In the genomic region with DNA sequence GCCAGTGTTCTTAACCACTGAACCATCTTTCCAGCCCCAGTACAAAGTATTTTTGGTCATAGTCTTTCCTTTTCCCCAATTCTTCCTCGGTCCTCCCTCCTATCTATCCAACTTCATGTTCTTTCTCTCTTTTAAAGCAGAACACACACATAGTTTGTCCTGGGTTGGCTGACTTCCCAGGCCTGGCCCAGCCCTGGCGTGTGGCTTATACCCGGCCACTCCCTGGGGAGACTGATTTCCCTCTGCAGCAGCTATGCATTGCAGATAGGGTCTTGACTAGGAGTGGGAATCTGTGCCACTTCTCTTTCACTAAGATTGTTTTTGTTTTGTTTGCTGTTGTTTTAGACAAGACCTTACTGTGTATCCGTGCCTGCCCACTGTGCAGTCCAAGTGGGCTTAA, we compare ENCODE assay signal across 16 mouse cellular contexts. TPM values are rescaled to one million over a fixed set of nuclear protein-coding genes. Genes with fewer than 3 reads are reported as not detected.
DNase-seq lines count a peak whose midpoint lies in the region; ATAC-seq lines count a peak whose summit lies in the region.
"Had no signal": no experiment of that assay in that cellular context is flagged by ENCODE, and none has a peak within 500 bp of the region (broad histone marks: within the 10 kb centered on the region; RNA-seq: fewer than 3 reads in every experiment).

No protein-coding gene starts in this region.

- H3K27me3 ChIP-seq in heart, embryonic 11.5 days (ENCODE audit: control insufficient read depth, insufficient read depth, low read length) = no peaks in the 10 kb centered on the region
- H3K27me3 ChIP-seq: embryonic facial prominence, embryonic 13.5 days; liver, embryonic 13.5 days; midbrain, embryonic 12.5 days had no signal

- 69% methylated on average over 4 of the region's 4 CpGs for WGBS in heart, embryonic 11.5 days (ENCODE audit: insufficient replicate concordance)

- H3K4me3 ChIP-seq in heart, embryonic 11.5 days (ENCODE audit: low read depth, low read length) = no peak overlapping the region
- H3K4me3 ChIP-seq: embryonic facial prominence, embryonic 13.5 days; liver, embryonic 13.5 days; midbrain, embryonic 12.5 days had no signal

- H3K27ac ChIP-seq in heart, embryonic 11.5 days (ENCODE audit: low read depth, low read length) = no peak overlapping the region
- H3K27ac ChIP-seq: embryonic facial prominence, embryonic 13.5 days; hindbrain, embryonic 14.5 days; liver, embryonic 13.5 days; midbrain, embryonic 12.5 days had no signal

- intact Hi-C loops in left cerebral cortex, postnatal 25 days (cut with DNase I) = no loop called here

- H3K4me2 ChIP-seq in heart, embryonic 11.5 days = no peak overlapping the region
- H3K4me2 ChIP-seq: embryonic facial prominence, embryonic 13.5 days; hindbrain, embryonic 14.5 days; liver, embryonic 13.5 days; midbrain, embryonic 12.5 days had no signal

- no peaks in the 10 kb centered on the region for H3K9me3 ChIP-seq in heart, embryonic 11.5 days (replicated peaks; ENCODE audit: control insufficient read depth, low read length)
- H3K9me3 ChIP-seq: embryonic facial prominence, embryonic 13.5 days; liver, embryonic 13.5 days; midbrain, embryonic 12.5 days had no signal

- H3K36me3 ChIP-seq in heart, embryonic 11.5 days (ENCODE audit: control insufficient read depth, insufficient read depth, low read length) = peaks cover 12% of the 10 kb centered on the region

- peak; percentile 21 for DNase-seq in heart, adult 8-10 months (ENCODE audit: low spot score)
- DNase-seq in lung, postnatal 10 days = peak; percentile 46
- DNase-seq in lung, postnatal 25 days (ENCODE audit: low spot score) = no peak
- DNase-seq in adipocyte (ENCODE audit: low spot score) = peak; percentile 84
- peak; percentile 25 for DNase-seq in lung, postnatal 36 days
- no peak for DNase-seq in left cerebral cortex, postnatal 25 days (ENCODE audit: low spot score in 2 of 2)
- DNase-seq in retina, embryonic 14.5 days (ENCODE audit: low spot score) = no peak
- DNase-seq: gastrocnemius, postnatal 14 days; liver, embryonic 13.5 days; right cerebral cortex, postnatal 14 days; thymus, postnatal 36 days had no signal

- no peak overlapping the region for H3K9ac ChIP-seq in heart, embryonic 11.5 days (ENCODE audit: low read depth, low read length)
- H3K9ac ChIP-seq: embryonic facial prominence, embryonic 13.5 days; hindbrain, embryonic 14.5 days; liver, embryonic 13.5 days; midbrain, embryonic 12.5 days had no signal

- ATAC-seq in heart, embryonic 11.5 days (replicated peaks; ENCODE audit: insufficient number of reproducible peaks, low FRiP score, low TSS enrichment) = no peak
- ATAC-seq: forebrain, embryonic 14.5 days had no signal

- H3K4me1 ChIP-seq in heart, embryonic 11.5 days (ENCODE audit: control insufficient read depth, insufficient read depth, low read length) = peaks cover 8% of the 10 kb centered on the region

RNA-seq across cellular contexts. Expression of gene Spg7, which starts 8.4 kb away (rescaled TPM):
- total RNA-seq in heart, adult 8-10 months (2022) = 10 to 100 TPM; 86.9 to 99.5 (median 95.3) TPM
- polyA plus RNA-seq in heart, embryonic 11.5 days (2014; fragmentation: Nextera tagmentation; extraction: Ambion mirVana) = 48.7 and 49.4 TPM in 2 replicates
- 10 to 100 TPM; 64.3 to 68.6 TPM for total RNA-seq in left cerebral cortex, postnatal 25 days (2021)

RNA-seq across cellular contexts. Expression of gene Ankrd11, which starts 29.1 kb away (rescaled TPM):
- 10 to 100 TPM; 71.5 to 75.9 (median 75.2) TPM for total RNA-seq in heart, adult 8-10 months (2022)
- 49.5 and 51.3 TPM in 2 replicates for polyA plus RNA-seq in heart, embryonic 11.5 days (2014; fragmentation: Nextera tagmentation; extraction: Ambion mirVana)
- 100 to 1,000 TPM; 147 to 152 TPM for total RNA-seq in left cerebral cortex, postnatal 25 days (2021)

RNA-seq across cellular contexts. Expression of gene Rpl13, which starts 31.0 kb away (rescaled TPM):
- total RNA-seq in heart, adult 8-10 months (2022) = 100 to 1,000 TPM; 402 to 462 (median 427) TPM
- polyA plus RNA-seq in heart, embryonic 11.5 days (2014; fragmentation: Nextera tagmentation; extraction: Ambion mirVana) = 1,217 and 1,331 TPM in 2 replicates
- 100 to 1,000 TPM; 350 to 359 TPM for total RNA-seq in left cerebral cortex, postnatal 25 days (2021)

RNA-seq across cellular contexts. Expression of gene Cpne7, which starts 46.0 kb away (rescaled TPM):
- total RNA-seq in heart, adult 8-10 months (2022) = 1 to 10 TPM in 2 of 4 experiments, under 1 TPM in 2; 0.52 to 1.7 (median 0.89) TPM
- polyA plus RNA-seq in heart, embryonic 11.5 days (2014; fragmentation: Nextera tagmentation; extraction: Ambion mirVana) = 0.27 and 0.31 TPM in 2 replicates
- total RNA-seq in left cerebral cortex, postnatal 25 days (2021) = 10 to 100 TPM; 47.5 to 62.6 TPM

Comparison
In these comparisons a context has a peak if more than half of its experiments do, and no peak if none do; other contexts are left out.
1. DNase-seq: peak in heart, adult 8-10 months (single experiment), lung, postnatal 10 days (single experiment), adipocyte (single experiment) and lung, postnatal 36 days (single experiment); none in lung, postnatal 25 days (single experiment), left cerebral cortex, postnatal 25 days (0 of 2) and retina, embryonic 14.5 days (single experiment).